Mouse (Mus musculus) layer of hippocampus, adult 2 months (tissue): ENCODE results near the gene Gm9837. TPM values are rescaled to one million over a fixed set of nuclear protein-coding genes. Genes with fewer than 3 reads are reported as not detected.

ENCODE experiments used
- DNase-seq, 2 experiments: peaks; one replicate each; pipeline ENCODE4 v3.0.0; 2022; ENCODE audit warnings: low spot score in 2 of 2
- H3K27ac ChIP-seq: fragments of 200-600 bp; 2 replicates; pipeline ENCODE4 v1.8.1; 2022
- H3K4me3 ChIP-seq: fragments of 200-600 bp; 2 replicates; pipeline ENCODE4 v1.8.1; 2022; ENCODE audit warnings: mild to moderate bottlenecking
- CTCF ChIP-seq: fragments of 200-600 bp; conservative IDR thresholded peaks from 2 replicates; pipeline ENCODE4 v1.8.1; 2022; ENCODE audit warnings: antibody characterized with exemption, mild to moderate bottlenecking, moderate library complexity
- total RNA-seq, 2 experiments: library from RNA; stranded (reverse); gene quantifications; 2 replicates each; pipeline ENCODE4 v1.2.3; 2021

Gm9837 gene
- total RNA-seq, 2 experiments from 2014 or later: 0.52 TPM; not detected in 1

GRCm38 (mm10) chr11:53481088-53481730 is 10.9 kb upstream of the Gm9837 start:
- peak overlapping the region; percentile 14 for H3K4me3 ChIP-seq
- no peak for TF ChIP-seq CTCF
- no peak for DNase-seq
- peak overlapping the region; percentile 99 for H3K27ac ChIP-seq

GRCm38 (mm10) chr11:53479783-53480301 is 9.6 kb upstream of the Gm9837 start, which contains the start of the genes Gm9945 and Sowaha:
TSS of gene Gm9945 (plus strand) at chr11:53480166.
TSS of gene Sowaha (minus strand) at chr11:53480274.
- TF ChIP-seq CTCF: peak; percentile 42
- H3K4me3 ChIP-seq: peak within 1 kb of the TSS; percentile 91
- H3K27ac ChIP-seq: peak within 1 kb of the TSS; percentile 99
- peak; percentile 75 to 83 for DNase-seq

- H3K27ac ChIP-seq: peak overlapping the region; percentile 99
- peak overlapping the region; percentile 91 for H3K4me3 ChIP-seq
- no peak for DNase-seq
- TF ChIP-seq CTCF: no peak
Measured at GRCm38 (mm10) chr11:53479171-53479782, 9.0 kb upstream of the Gm9837 start.

GRCm38 (mm10) chr11:53478383-53479170 is 8.3 kb upstream of the Gm9837 start:
- DNase-seq: no peak
- peak overlapping the region; percentile 91 for H3K4me3 ChIP-seq
- TF ChIP-seq CTCF: no peak
- peak overlapping the region; percentile 99 for H3K27ac ChIP-seq

- peak overlapping the region; percentile 91 for H3K4me3 ChIP-seq
- no peak for DNase-seq
- H3K27ac ChIP-seq: peak overlapping the region; percentile 99
- TF ChIP-seq CTCF: no peak
Measured at GRCm38 (mm10) chr11:53477833-53478232, 7.6 kb upstream of the Gm9837 start.

GRCm38 (mm10) chr11:53475620-53476019 is 5.3 kb upstream of the Gm9837 start:
- no peak for TF ChIP-seq CTCF
- Histone ChIP-seq H3K4me3 (peak overlapping the region; percentile 91), H3K27ac (peak overlapping the region; percentile 91)
- DNase-seq: peak in 1 of 2 experiments; percentile 48

GRCm38 (mm10) chr11:53472709-53473108 is 2.4 kb upstream of the Gm9837 start:
- no peak for DNase-seq
- H3K27ac ChIP-seq: peak overlapping the region; percentile 71
- no peak overlapping the region for H3K4me3 ChIP-seq
- TF ChIP-seq CTCF: peak; percentile 66

GRCm38 (mm10) chr11:53469294-53469967 is 848 bp downstream of the Gm9837 start:
- H3K27ac ChIP-seq: peak overlapping the region; percentile 97

GRCm38 (mm10) chr11:53466231-53466971 is 3.9 kb downstream of the Gm9837 start:
- peak; percentile 95 for TF ChIP-seq CTCF
- Histone ChIP-seq H3K27ac (peak overlapping the region; percentile 90), H3K4me3 (peak overlapping the region; percentile 48)
- DNase-seq: peak; percentile 83 to 89

More at GRCm38 (mm10) chr11:53469294-53469967, 848 bp downstream of the Gm9837 start:
- H3K4me3 ChIP-seq: peak overlapping the region; percentile 44
- no peak for DNase-seq
- no peak for TF ChIP-seq CTCF

- peak overlapping the region; percentile 56 for H3K4me3 ChIP-seq
- peak overlapping the region; percentile 76 for H3K27ac ChIP-seq
- DNase-seq: no peak
- no peak for TF ChIP-seq CTCF
Measured at GRCm38 (mm10) chr11:53463551-53464424, 6.5 kb downstream of the Gm9837 start.

- H3K4me3 ChIP-seq: no peak overlapping the region
- no peak for DNase-seq
- H3K27ac ChIP-seq: no peak overlapping the region; the same call in 1 of the 2 replicates
- TF ChIP-seq CTCF: no peak
Measured at GRCm38 (mm10) chr11:53461727-53462126, 8.6 kb downstream of the Gm9837 start.
